Mouse (Mus musculus) liver, embryonic 15.5 days (tissue): ENCODE measurements around the gene Dnal4. TPM values are rescaled to one million over a fixed set of nuclear protein-coding genes. Genes with fewer than 3 reads are reported as not detected.
A peak's percentile ranks its signal among the peaks of the same experiment; 100 is the strongest.
"Not testable (repeated sequence)": the region's sequence is repeated elsewhere in the genome, so short reads cannot be mapped to it uniquely, and the experiment has no call there.

Source experiments
- ATAC-seq: fragments of 200-750 bp; cut with Nextera tagmentation; 2 replicates; pipeline ENCODE4 v1.8.0; 2017; ENCODE audit warnings: moderate number of reproducible peaks, mild to moderate bottlenecking, moderate library complexity; ENCODE audit not compliant: insufficient read depth
- H3K27ac ChIP-seq: fragments of 300-500 bp; sonication (generic); replicated peaks from 2 replicates; pipeline ENCODE4 v1.5.1; 2015; ENCODE audit warnings: mild to moderate bottlenecking, inconsistent platforms
- H3K27me3 ChIP-seq: fragments of 300-500 bp; sonication (generic); 2 replicates; pipeline ENCODE4 v1.6.1; 2015; ENCODE audit warnings: mild to moderate bottlenecking, inconsistent platforms
- H3K36me3 ChIP-seq: fragments of 300-500 bp; sonication (generic); replicated peaks from 2 replicates; pipeline ENCODE4 v1.6.1; 2015; ENCODE audit warnings: moderate library complexity, mild to moderate bottlenecking, inconsistent platforms
- H3K4me1 ChIP-seq: fragments of 300-500 bp; sonication (generic); replicated peaks from 2 replicates; pipeline ENCODE4 v1.6.1; 2015; ENCODE audit warnings: inconsistent platforms
- H3K4me2 ChIP-seq: fragments of 300-500 bp; sonication (generic); 2 replicates; pipeline ENCODE4 v1.6.1; 2015; ENCODE audit warnings: moderate library complexity, mild to moderate bottlenecking, inconsistent platforms
- H3K4me3 ChIP-seq: fragments of 300-500 bp; sonication (generic); replicated peaks from 2 replicates; pipeline ENCODE4 v1.5.1; 2015; ENCODE audit warnings: mild to moderate bottlenecking, inconsistent platforms
- H3K9ac ChIP-seq: fragments of 300-500 bp; sonication (generic); 2 replicates; pipeline ENCODE4 v1.6.1; 2015; ENCODE audit warnings: moderate library complexity, mild to moderate bottlenecking, inconsistent platforms
- H3K9me3 ChIP-seq: fragments of 300-500 bp; sonication (generic); replicated peaks from 2 replicates; pipeline ENCODE4 v1.6.1; 2016; ENCODE audit warnings: inconsistent platforms
- WGBS: fragments of 180-500 bp; shearing (Covaris S2); methylation state at CpG from one replicate; pipeline ENCODE4 v1.1.7; 2015; ENCODE audit warnings: mixed read lengths; ENCODE audit not compliant: insufficient replicate concordance; 5-methylcytosine and 5-hydroxymethylcytosine counted together
- polyA plus RNA-seq: library from polyadenylated mRNA; unstranded; fragments of >200 nt; fragmentation: Nextera tagmentation; extraction: Ambion mirVana; gene quantifications from 2 replicates; pipeline ENCODE4 v1.2.1, GENCODE M21; 2015

Gene Dnal4
- 7.7 and 9.0 TPM in 2 replicates for polyA plus RNA-seq

GRCm38 (mm10) chr15:79777749-79778148, at the start of gene Dnal4:
Gene Dnal4 (minus strand): TSS chr15:79777849.
- ATAC-seq: no peak
- Histone ChIP-seq H3K4me1 (peaks cover 23% of the 10 kb centered on the region), H3K9me3 (no peaks in the 10 kb centered on the region), H3K9ac (no peak within 1 kb of the TSS), H3K36me3 (no peaks in the 10 kb centered on the region), H3K27ac (no peak within 1 kb of the TSS), H3K4me3 (no peak within 1 kb of the TSS), H3K4me2 (no peak within 1 kb of the TSS), H3K27me3 (0 out of 2 replicates have a peak, but pooled peaks cover 10% of the 10 kb centered on the region)

GRCm38 (mm10) chr15:79827061-79827777, 49.6 kb upstream of the Dnal4 start:
- H3K4me1 ChIP-seq: peaks cover 31% of the 10 kb centered on the region
- WGBS: 76% methylated on average over 14 of the region's 14 CpGs

GRCm38 (mm10) chr15:79826221-79826935, 48.7 kb upstream of the Dnal4 start:
- H3K27ac ChIP-seq: no peak overlapping the region
- no peak overlapping the region for H3K9ac ChIP-seq
- H3K4me3 ChIP-seq: no peak overlapping the region
- H3K36me3 ChIP-seq: peaks cover 14% of the 10 kb centered on the region; the same call in 1 of the 2 replicates
- ATAC-seq: no peak
- no peaks in the 10 kb centered on the region for H3K9me3 ChIP-seq
- peaks cover 33% of the 10 kb centered on the region for H3K4me1 ChIP-seq
- no peak overlapping the region for H3K4me2 ChIP-seq
- 80% methylated on average over 9 of the region's 9 CpGs for WGBS
- no peaks in the 10 kb centered on the region for H3K27me3 ChIP-seq

More at GRCm38 (mm10) chr15:79827061-79827777, 49.6 kb upstream of the Dnal4 start:
- Histone ChIP-seq H3K27ac (no peak overlapping the region), H3K27me3 (no peaks in the 10 kb centered on the region), H3K9ac (no peak overlapping the region), H3K4me2 (no peak overlapping the region), H3K36me3 (peaks cover 18% of the 10 kb centered on the region; the same call in 1 of the 2 replicates), H3K4me3 (no peak overlapping the region), H3K9me3 (no peaks in the 10 kb centered on the region)
- ATAC-seq: no peak

- Histone ChIP-seq H3K27me3 (no peaks in the 10 kb centered on the region), H3K9me3 (no peaks in the 10 kb centered on the region), H3K4me3 (no peak overlapping the region), H3K9ac (no peak overlapping the region), H3K4me1 (peaks cover 29% of the 10 kb centered on the region), H3K27ac (no peak overlapping the region), H3K36me3 (peaks cover 13% of the 10 kb centered on the region; the same call in 1 of the 2 replicates), H3K4me2 (no peak overlapping the region)
- no peak for ATAC-seq
- WGBS: 67% methylated on average over 14 of the region's 14 CpGs
Measured at GRCm38 (mm10) chr15:79825146-79825825, 47.6 kb upstream of the Dnal4 start.

- WGBS: 56% methylated on average over 19 of the region's 19 CpGs
- Histone ChIP-seq H3K27ac (no peak overlapping the region), H3K4me2 (no peak overlapping the region), H3K9me3 (0 out of 2 replicates have a peak, but pooled peaks cover under 1% of the 10 kb centered on the region), H3K4me3 (no peak overlapping the region), H3K36me3 (peaks cover 11% of the 10 kb centered on the region; the same call in 1 of the 2 replicates), H3K4me1 (peaks cover 20% of the 10 kb centered on the region), H3K27me3 (no peaks in the 10 kb centered on the region), H3K9ac (no peak overlapping the region)
- ATAC-seq: no peak
Measured at GRCm38 (mm10) chr15:79823588-79824280, 46.1 kb upstream of the Dnal4 start.

- WGBS: 56% methylated on average over 13 of the region's 13 CpGs
- Histone ChIP-seq H3K9ac (no peak overlapping the region), H3K4me3 (no peak overlapping the region), H3K4me1 (peaks cover 17% of the 10 kb centered on the region), H3K36me3 (no peaks in the 10 kb centered on the region), H3K27me3 (no peaks in the 10 kb centered on the region), H3K9me3 (0 out of 2 replicates have a peak, but pooled peaks cover 3% of the 10 kb centered on the region), H3K4me2 (no peak overlapping the region), H3K27ac (no peak overlapping the region)
- peak; percentile 57; the same call in 1 of the 2 replicates for ATAC-seq
Measured at GRCm38 (mm10) chr15:79822265-79823199, 44.9 kb upstream of the Dnal4 start.

GRCm38 (mm10) chr15:79818325-79818724, 40.7 kb upstream of the Dnal4 start:
- 60% methylated on average over 4 of the region's 4 CpGs for WGBS
- no peak overlapping the region for H3K9ac ChIP-seq
- no peaks in the 10 kb centered on the region for H3K36me3 ChIP-seq
- no peak overlapping the region for H3K4me2 ChIP-seq
- no peak overlapping the region for H3K27ac ChIP-seq
- peaks cover 12% of the 10 kb centered on the region for H3K4me1 ChIP-seq
- peaks cover 4% of the 10 kb centered on the region for H3K27me3 ChIP-seq
- 0 out of 2 replicates have a peak, but pooled peaks cover 3% of the 10 kb centered on the region for H3K9me3 ChIP-seq
- H3K4me3 ChIP-seq: no peak overlapping the region
- no peak for ATAC-seq

- 0 out of 2 replicates have a peak, but pooled peaks cover 3% of the 10 kb centered on the region for H3K9me3 ChIP-seq
- no peak overlapping the region for H3K9ac ChIP-seq
- H3K4me3 ChIP-seq: no peak overlapping the region
- WGBS: 34% methylated on average over 8 of the region's 8 CpGs
- H3K4me1 ChIP-seq: no peaks in the 10 kb centered on the region
- no peak overlapping the region for H3K4me2 ChIP-seq
- H3K27ac ChIP-seq: no peak overlapping the region
- H3K36me3 ChIP-seq: no peaks in the 10 kb centered on the region
- H3K27me3 ChIP-seq: peaks cover 37% of the 10 kb centered on the region
- no peak for ATAC-seq
Measured at GRCm38 (mm10) chr15:79813666-79814258, 36.1 kb upstream of the Dnal4 start.

- peaks cover 46% of the 10 kb centered on the region for H3K27me3 ChIP-seq
- not testable (repeated sequence) for H3K9ac ChIP-seq, H3K4me3 ChIP-seq, H3K4me1 ChIP-seq, ATAC-seq, H3K27ac ChIP-seq, H3K4me2 ChIP-seq, H3K36me3 ChIP-seq, H3K9me3 ChIP-seq
- WGBS: 26% methylated on average over 2 of the region's 2 CpGs
Measured at GRCm38 (mm10) chr15:79812840-79813239, 35.2 kb upstream of the Dnal4 start.
